Mouse (Mus musculus) adrenal gland, adult (tissue): Measurements from ENCODE around the gene Svs5.

ENCODE experiments used
- DNase-seq, 2 experiments: peaks; one replicate each; pipeline ENCODE4 v3.0.0; 2022 to 2023; ENCODE audit warnings: low spot score in 1 of 2; ENCODE audit not compliant: inconsistent age in 2 of 2

Gene Svs5

GRCm38 (mm10) chr2:164377478-164378426 lies 45.2 kb downstream of the Svs5 start:
- no peak for DNase-seq

GRCm38 (mm10) chr2:164381726-164382125 lies 49.2 kb downstream of the Svs5 start:
- DNase-seq: no peak

- peak in 1 of 2 experiments; percentile 77 for DNase-seq
Measured at GRCm38 (mm10) chr2:164382971-164383370, 50.4 kb downstream of the Svs5 start.
